27 mouse cellular contexts compared by ENCODE assay signal in the genomic region with DNA sequence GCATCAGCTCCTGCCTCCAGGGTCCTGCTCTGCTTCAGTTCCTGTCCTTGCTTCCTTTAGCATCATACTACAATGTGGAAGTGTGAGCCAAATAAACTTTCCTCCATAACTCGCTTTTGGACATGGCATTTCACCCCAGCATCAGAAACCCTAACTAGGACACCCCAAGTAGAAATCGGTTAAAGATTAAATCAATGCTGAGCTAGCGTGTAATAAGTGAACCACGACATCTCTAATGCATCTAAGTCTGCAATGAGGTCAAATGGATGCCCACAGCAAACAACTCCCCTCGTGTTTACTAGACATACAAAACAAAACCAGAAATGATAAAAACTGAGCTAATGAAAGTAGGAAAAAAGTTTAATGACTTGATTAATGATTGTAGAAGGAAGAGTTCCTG. TPM values are rescaled to one million over a fixed set of nuclear protein-coding genes. Genes with fewer than 3 reads are reported as not detected.
"Had no signal": no experiment of that assay in that cellular context is flagged by ENCODE, and none has a peak within 500 bp of the region (broad histone marks: within the 10 kb centered on the region; RNA-seq: fewer than 3 reads in every experiment).

No protein-coding gene starts in this region.

- H3K9ac ChIP-seq: lung, embryonic 14.5 days; midbrain, embryonic 12.5 days; neural tube, embryonic 13.5 days; neural tube, embryonic 15.5 days had no signal

- H3K36me3 ChIP-seq: neural tube, embryonic 13.5 days; neural tube, embryonic 15.5 days had no signal

- H3K4me3 ChIP-seq: midbrain, embryonic 10.5 days; midbrain, embryonic 12.5 days; myocyte; neural tube, embryonic 13.5 days; neural tube, embryonic 15.5 days had no signal

- DNase-seq: lung, adult 18-20 months; lung, embryonic 14.5 days; lung, postnatal 10 days; lung, postnatal 4 days; midbrain, embryonic 14.5 days; retina, postnatal 1 day; right cerebral cortex, adult 18-20 months; right cerebral cortex, postnatal 25 days; right cerebral cortex, postnatal 4 days; spleen, adult 18-20 months; thymus, adult 18-20 months; thymus, postnatal 14 days; thymus, postnatal 36 days had no signal

- H3K27me3 ChIP-seq: midbrain, embryonic 12.5 days; neural tube, embryonic 13.5 days; neural tube, embryonic 15.5 days had no signal

- H3K4me1 ChIP-seq: midbrain, embryonic 12.5 days had no signal

- H3K27ac ChIP-seq: midbrain, embryonic 10.5 days; midbrain, embryonic 12.5 days; neural tube, embryonic 13.5 days; neural tube, embryonic 15.5 days had no signal

RNA-seq across cellular contexts. Expression of a gene that starts 4.5 kb away (rescaled TPM):
- total RNA-seq: megakaryocyte, adult 5-6 weeks; megakaryocyte-erythroid progenitor cell, adult 5-6 weeks had no signal
- polyA plus RNA-seq: lung, embryonic 14.5 days; lung, embryonic 16.5 days; midbrain, embryonic 10.5 days; midbrain, embryonic 12.5 days; midbrain, embryonic 14.5 days; midbrain, embryonic 16.5 days; myocyte; neural tube, embryonic 11.5 days; neural tube, embryonic 13.5 days; neural tube, embryonic 15.5 days; small intestine, adult 2 months; stomach, embryonic 14.5 days; stomach, embryonic 16.5 days; thymus, postnatal 0 days had no signal
